In genomic region chr3:60503196-60503595, GRCm38 (mm10) we compare ENCODE assay signal across 8 mouse cellular contexts. TPM values are rescaled to one million over a fixed set of nuclear protein-coding genes. Genes with fewer than 3 reads are reported as not detected.
DNase-seq lines count a peak whose midpoint lies in the region; ATAC-seq and TF ChIP-seq lines count a peak whose summit lies in the region.

No protein-coding gene starts in this region.

- no peak for TF ChIP-seq CTCF in gastrocnemius, adult 2 months (IDR thresholded peaks at IDR 0.05)
- TF ChIP-seq CTCF in spleen, adult 2 months (IDR thresholded peaks at IDR 0.05; ENCODE audit: extremely low read depth, insufficient read depth, insufficient read length, insufficient replicate concordance) = no peak
- no peak for TF ChIP-seq CTCF in midbrain, postnatal 0 days (IDR thresholded peaks at IDR 0.05)

- 18% methylated on average over 7 of the region's 7 CpGs for WGBS in spleen, adult 2 months
- WGBS in hindbrain, embryonic 15.5 days = 67% methylated on average over 7 of the region's 7 CpGs
- WGBS in midbrain, postnatal 0 days = 60% methylated on average over 7 of the region's 7 CpGs

- H3K9ac ChIP-seq in hindbrain, embryonic 15.5 days = no peak overlapping the region
- no peak overlapping the region for H3K9ac ChIP-seq in midbrain, postnatal 0 days (replicated peaks; ENCODE audit: low read length, poor library complexity, severe bottlenecking)

- H3K36me3 ChIP-seq in spleen, adult 2 months (ENCODE audit: control insufficient read depth, insufficient read depth, low read length) = peaks cover 1% of the 10 kb centered on the region; the same call in 1 of the 2 replicates
- no peaks in the 10 kb centered on the region for H3K36me3 ChIP-seq in hindbrain, embryonic 15.5 days
- H3K36me3 ChIP-seq in midbrain, postnatal 0 days (ENCODE audit: insufficient read depth, low read length) = no peaks in the 10 kb centered on the region

- peak overlapping the region; percentile 84 for H3K4me3 ChIP-seq in gastrocnemius, adult 2 months
- peak overlapping the region; percentile 20 for H3K4me3 ChIP-seq in spleen, adult 2 months (ENCODE audit: extremely low read depth, insufficient read depth, insufficient read length)
- peak overlapping the region; percentile 96; the same call in 1 of the 2 replicates for H3K4me3 ChIP-seq in hindbrain, embryonic 15.5 days
- H3K4me3 ChIP-seq in midbrain, postnatal 0 days (ENCODE audit: low read depth, low read length) = no peak overlapping the region; the same call in 1 of the 2 replicates

- H3K9me3 ChIP-seq in hindbrain, embryonic 15.5 days = no peaks in the 10 kb centered on the region
- no peaks in the 10 kb centered on the region for H3K9me3 ChIP-seq in midbrain, postnatal 0 days (ENCODE audit: low read length)

- no peak for TF ChIP-seq POLR2A in spleen, adult 2 months (IDR thresholded peaks at IDR 0.05; ENCODE audit: low read depth, low read length)

- DNase-seq in gastrocnemius, adult 2 months = no peak
- no peak for DNase-seq in gastrocnemius, adult 8-10 months (ENCODE audit: low spot score in 2 of 2)
- DNase-seq in spleen, adult 2 months (ENCODE audit: low read depth in 1 of 2, low spot score in 2 of 2) = no peak
- DNase-seq in spleen, postnatal 36 days (ENCODE audit: low spot score in 2 of 2) = no peak
- DNase-seq in midbrain, postnatal 0 days (ENCODE audit: low spot score) = no peak
- no peak for DNase-seq in layer of hippocampus, adult 11-12 months (ENCODE audit: low spot score)
- no peak for DNase-seq in kidney, adult 9 months

- H3K27me3 ChIP-seq in spleen, adult 2 months (ENCODE audit: control insufficient read depth, insufficient read depth, low read length) = no peaks in the 10 kb centered on the region
- H3K27me3 ChIP-seq in hindbrain, embryonic 15.5 days = no peaks in the 10 kb centered on the region
- H3K27me3 ChIP-seq in midbrain, postnatal 0 days (ENCODE audit: insufficient read depth, low read length) = no peaks in the 10 kb centered on the region

- peak overlapping the region; percentile 99 for H3K27ac ChIP-seq in gastrocnemius, adult 2 months
- no peak overlapping the region; the same call in 1 of the 2 replicates for H3K27ac ChIP-seq in spleen, adult 2 months (ENCODE audit: insufficient read depth, low read length)
- H3K27ac ChIP-seq in hindbrain, embryonic 15.5 days (replicated peaks) = no peak overlapping the region
- H3K27ac ChIP-seq in midbrain, postnatal 0 days (ENCODE audit: low read depth, low read length) = no peak overlapping the region

- no peak for ATAC-seq in hindbrain, embryonic 15.5 days (ENCODE audit: low FRiP score, low read depth)
- ATAC-seq in midbrain, postnatal 0 days (ENCODE audit: low FRiP score) = no peak

- H3K4me2 ChIP-seq in hindbrain, embryonic 15.5 days = peak overlapping the region; percentile 71
- peak overlapping the region; percentile 83; the same call in 1 of the 2 replicates for H3K4me2 ChIP-seq in midbrain, postnatal 0 days (ENCODE audit: low read depth, low read length, poor library complexity, severe bottlenecking)

- intact Hi-C loops in gastrocnemius, adult 2 months (cut with DNase I) = loop anchor here (5.0 kb wide), 2 partner anchors 96 to 99 kb away; no protein-coding TSS in a partner anchor

- peaks cover 25% of the 10 kb centered on the region for H3K4me1 ChIP-seq in spleen, adult 2 months (ENCODE audit: control insufficient read depth, insufficient read depth, insufficient read length)
- peaks cover 38% of the 10 kb centered on the region for H3K4me1 ChIP-seq in hindbrain, embryonic 15.5 days (replicated peaks)
- peaks cover 4% of the 10 kb centered on the region; the same call in 1 of the 2 replicates for H3K4me1 ChIP-seq in midbrain, postnatal 0 days (ENCODE audit: insufficient read depth, low read length)

RNA-seq across cellular contexts. Expression of gene Mbnl1, which starts 30.6 kb away (rescaled TPM):
- 100 to 1,000 TPM; 495 to 592 TPM for total RNA-seq in gastrocnemius, adult 2 months (2021)
- 100 to 1,000 TPM; 579 to 697 (median 625) TPM for total RNA-seq in gastrocnemius, adult 8-10 months (2022)
- polyA plus RNA-seq in spleen, adult 2 months (2012; rRNA removed) = 159 and 196 TPM in 2 replicates
- polyA plus RNA-seq in hindbrain, embryonic 15.5 days (2015; fragmentation: Nextera tagmentation; extraction: Ambion mirVana) = 46.0 and 47.6 TPM in 2 replicates
- 85.9 and 86.0 TPM in 2 replicates for total RNA-seq in midbrain, postnatal 0 days (2014; rRNA removed)
- polyA plus RNA-seq in midbrain, postnatal 0 days (2015; fragmentation: Nextera tagmentation; extraction: Ambion mirVana) = 46.8 and 55.9 TPM in 2 replicates
